Mouse (Mus musculus): ENCODE measurements around the gene Nup210. TPM values are rescaled to one million over a fixed set of nuclear protein-coding genes. Genes with fewer than 3 reads are reported as not detected.

Gene Nup210
- total and polyA plus RNA-seq, 2 experiments from 2014 or later, result 12.5 to 52.6 TPM

DNA sequence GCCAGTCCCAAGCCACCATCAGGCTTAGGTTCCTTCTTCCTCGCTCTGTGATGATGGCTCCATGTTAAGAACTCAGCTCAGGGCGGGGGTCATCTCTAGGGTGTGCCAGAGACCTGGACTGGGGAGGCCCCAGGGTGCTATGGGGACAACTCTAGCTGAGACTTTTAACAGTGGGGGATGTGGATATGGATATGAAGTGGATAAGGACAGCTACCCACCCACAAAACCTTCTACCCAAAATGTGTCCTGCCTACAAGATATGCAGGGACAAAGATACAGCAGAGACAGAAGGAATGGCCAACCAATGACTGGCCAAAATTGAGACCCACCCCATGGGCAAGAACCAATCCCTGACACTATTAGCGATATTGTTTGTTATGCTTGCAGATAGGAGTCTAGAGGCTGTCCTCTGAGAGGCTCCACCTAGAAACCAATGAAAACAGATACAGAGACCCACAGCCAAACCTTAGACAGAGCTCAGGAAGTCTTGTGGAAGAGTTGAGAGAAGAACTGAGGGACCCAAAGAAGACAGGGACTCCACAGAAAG, 108.3 kb downstream of the Nup210 start:
- Histone ChIP-seq H3K4me2 (ENCODE audit: low read depth) (no peak overlapping the region), H3K9me3 (ENCODE audit: low read length) (no peaks in the 10 kb centered on the region), H3K4me3 (ENCODE audit: low read depth, low read length) (no peak overlapping the region), H3K36me3 (ENCODE audit: insufficient read depth) (peaks cover 4% of the 10 kb centered on the region), H3K27me3 (ENCODE audit: insufficient read depth, low read length) (no peaks in the 10 kb centered on the region), H3K4me1 (ENCODE audit: insufficient read depth) (no peaks in the 10 kb centered on the region), H3K27ac (ENCODE audit: low read depth, low read length) (no peak overlapping the region), H3K9ac (no peak overlapping the region)
- ATAC-seq (no peak), DNase-seq (no peak)
- 92% methylated on average over 3 of the region's 3 CpGs for WGBS
- no peak for TF ChIP-seq CTCF (IDR thresholded peaks at IDR 0.05; ENCODE audit: low read depth)

DNA sequence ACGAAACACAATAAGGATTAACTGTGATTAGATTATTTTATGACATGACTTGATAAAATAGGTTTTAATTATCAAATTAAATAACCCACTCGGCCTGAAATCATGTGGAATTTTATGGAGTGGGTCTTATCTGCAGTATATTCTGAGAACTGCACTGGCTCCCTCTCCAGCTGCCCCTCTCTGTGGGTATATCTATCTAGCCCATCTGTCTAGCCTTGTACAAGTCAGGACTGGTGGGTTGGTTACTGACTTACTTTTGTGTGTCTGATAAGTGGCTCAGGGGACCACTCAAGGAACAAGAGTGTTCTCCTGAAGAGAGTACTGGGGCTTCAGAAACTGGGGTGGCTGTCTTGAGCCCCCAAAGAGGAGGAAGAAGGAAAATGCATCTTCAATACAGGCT, 109.4 kb downstream of the Nup210 start:
- 71% methylated on average over 2 of the region's 2 CpGs for WGBS

DNA sequence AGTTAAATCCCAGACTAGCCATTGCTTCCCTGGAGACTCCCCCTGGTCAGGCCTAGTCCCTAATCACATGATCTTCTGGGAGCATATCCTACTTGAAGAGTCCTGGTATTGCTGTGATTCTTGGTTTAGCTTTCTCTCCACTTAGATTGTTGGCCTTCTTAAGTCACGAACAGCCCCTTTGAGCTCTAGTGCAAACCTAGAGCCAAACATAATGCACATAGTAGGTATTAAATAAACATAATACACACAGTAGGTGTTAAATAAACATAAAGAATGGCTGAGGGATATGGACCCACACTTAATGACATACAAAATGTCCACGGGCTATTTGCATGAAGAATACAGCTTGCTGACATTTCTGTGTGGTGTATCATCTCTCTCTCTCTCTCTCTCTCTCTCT, 112.5 kb downstream of the Nup210 start:
- no peaks in the 10 kb centered on the region for H3K36me3 ChIP-seq (ENCODE audit: insufficient read depth)
- H3K9me3 ChIP-seq (ENCODE audit: low read length), result no peaks in the 10 kb centered on the region
- WGBS, result 91% methylated on average over 2 of the region's 2 CpGs

More for the DNA sequence above, 109.4 kb downstream of the Nup210 start:
- Histone ChIP-seq H3K4me1 (ENCODE audit: insufficient read depth) (no peaks in the 10 kb centered on the region), H3K4me2 (ENCODE audit: low read depth) (no peak overlapping the region), H3K27ac (ENCODE audit: low read depth, low read length) (no peak overlapping the region), H3K9me3 (ENCODE audit: low read length) (no peaks in the 10 kb centered on the region), H3K27me3 (ENCODE audit: insufficient read depth, low read length) (no peaks in the 10 kb centered on the region), H3K9ac (no peak overlapping the region), H3K36me3 (ENCODE audit: insufficient read depth) (no peaks in the 10 kb centered on the region; the same call in 1 of the 2 replicates), H3K4me3 (ENCODE audit: low read depth, low read length) (no peak overlapping the region)
- DNase-seq (no peak), ATAC-seq (no peak)
- TF ChIP-seq CTCF (IDR thresholded peaks at IDR 0.05; ENCODE audit: low read depth), result no peak

DNA sequence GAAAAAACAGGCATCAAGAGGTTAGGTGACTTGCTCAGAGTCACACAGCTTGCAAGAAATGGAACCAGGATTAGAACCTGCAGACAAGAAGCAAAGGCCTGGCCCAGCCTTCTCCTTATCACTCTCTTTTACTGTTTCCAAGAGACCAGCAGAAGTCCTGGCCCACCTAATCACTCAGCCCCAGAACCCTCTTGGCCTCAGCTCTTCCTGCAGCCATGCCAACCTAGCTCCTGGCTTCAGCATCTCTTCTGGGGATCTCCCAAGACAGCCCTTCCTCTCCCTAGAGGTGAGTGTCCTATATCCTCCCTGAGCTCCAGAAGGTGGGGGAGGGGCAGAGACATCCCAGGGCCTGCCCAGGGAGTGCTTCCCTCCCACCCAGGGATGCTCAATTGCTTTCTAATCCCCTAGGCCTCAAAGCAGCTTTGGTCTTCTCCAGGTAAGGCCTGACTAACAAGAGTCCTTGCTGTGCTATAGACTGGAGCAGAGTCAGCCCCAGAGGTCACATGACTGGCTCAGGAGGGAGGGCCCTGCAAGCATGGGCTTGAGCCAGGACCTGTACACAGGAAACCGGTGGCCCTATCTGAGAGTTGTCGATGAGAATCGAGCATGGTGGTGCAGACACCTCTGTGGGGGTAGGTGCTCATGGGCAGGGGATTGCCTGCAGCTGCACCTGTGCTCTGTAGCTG, 113.2 kb downstream of the Nup210 start:
- Histone ChIP-seq H3K9me3 (ENCODE audit: low read length) (no peaks in the 10 kb centered on the region), H3K4me1 (ENCODE audit: insufficient read depth) (no peaks in the 10 kb centered on the region), H3K4me3 (ENCODE audit: low read depth, low read length) (no peak overlapping the region), H3K9ac (no peak overlapping the region), H3K27ac (ENCODE audit: low read depth, low read length) (no peak overlapping the region), H3K36me3 (ENCODE audit: insufficient read depth) (no peaks in the 10 kb centered on the region), H3K27me3 (ENCODE audit: insufficient read depth, low read length) (no peaks in the 10 kb centered on the region), H3K4me2 (ENCODE audit: low read depth) (no peak overlapping the region)
- ATAC-seq (no peak), DNase-seq (no peak)
- TF ChIP-seq CTCF (IDR thresholded peaks at IDR 0.05; ENCODE audit: low read depth), result no peak
- 23% methylated on average over 3 of the region's 3 CpGs for WGBS

More for the DNA sequence above, 112.5 kb downstream of the Nup210 start:
- H3K9ac ChIP-seq, result no peak overlapping the region
- H3K4me3 ChIP-seq (ENCODE audit: low read depth, low read length), result no peak overlapping the region
- ATAC-seq (no peak), DNase-seq (no peak)
- H3K4me2 ChIP-seq (ENCODE audit: low read depth), result no peak overlapping the region
- TF ChIP-seq CTCF (IDR thresholded peaks at IDR 0.05; ENCODE audit: low read depth), result no peak
- no peak overlapping the region for H3K27ac ChIP-seq (ENCODE audit: low read depth, low read length)
- no peaks in the 10 kb centered on the region for H3K4me1 ChIP-seq (ENCODE audit: insufficient read depth)
- no peaks in the 10 kb centered on the region for H3K27me3 ChIP-seq (ENCODE audit: insufficient read depth, low read length)

DNA sequence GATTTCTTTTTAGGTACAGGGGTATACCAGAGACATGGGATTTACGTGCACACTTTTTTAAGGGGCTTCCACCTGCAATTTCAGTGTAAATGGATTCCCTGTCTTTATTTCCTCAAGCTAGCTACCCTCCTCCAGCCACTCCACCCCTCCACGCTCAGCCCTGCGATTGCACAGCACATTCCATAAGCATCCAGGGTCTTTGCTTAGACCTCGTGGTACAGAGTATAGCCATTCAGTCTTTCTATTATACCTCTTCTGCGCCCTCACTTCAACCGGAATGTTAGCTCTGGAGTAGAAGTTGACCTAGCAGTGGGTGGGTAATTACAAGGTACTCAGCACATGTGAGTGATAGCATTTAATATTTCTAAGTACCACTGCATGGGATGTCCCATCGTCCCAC, 115.1 kb downstream of the Nup210 start:
- ATAC-seq (no peak), DNase-seq (no peak)

DNA sequence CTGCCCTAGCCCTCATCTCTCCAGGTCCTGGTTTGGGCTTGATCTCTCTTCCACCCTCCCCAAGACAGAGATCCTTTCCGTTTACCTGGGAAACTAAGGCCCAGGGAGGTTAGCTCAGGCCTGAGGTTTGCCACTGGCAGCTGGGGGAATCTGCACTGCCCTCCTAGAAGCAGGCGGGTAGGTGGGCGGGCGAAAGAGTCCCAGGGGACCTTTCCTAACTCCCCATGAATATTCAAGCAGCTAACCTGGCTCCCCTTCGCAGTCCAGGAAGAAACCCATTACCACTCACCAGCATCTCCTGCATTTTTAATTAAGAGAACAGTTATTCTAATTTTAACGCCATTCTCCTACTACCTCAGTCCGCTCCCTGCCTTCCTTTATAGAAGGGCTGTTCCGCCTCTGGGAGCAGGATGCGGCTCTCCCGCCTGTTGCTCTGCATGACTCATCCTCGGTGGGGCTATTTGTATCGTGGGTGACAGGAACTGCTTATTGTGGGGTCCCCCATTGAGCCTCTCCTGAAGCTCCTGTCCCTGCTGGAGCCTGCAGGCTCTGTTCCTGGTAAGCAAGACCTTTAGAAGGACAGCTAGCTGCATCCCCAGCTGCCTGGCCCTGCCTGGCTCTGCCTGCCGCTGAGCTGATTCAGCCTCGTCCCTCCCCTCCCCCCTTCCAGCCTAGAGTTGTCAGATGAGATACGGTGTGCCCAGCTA, 115.7 kb downstream of the Nup210 start:
- no peak for TF ChIP-seq CTCF (IDR thresholded peaks at IDR 0.05; ENCODE audit: low read depth)
- Histone ChIP-seq H3K36me3 (ENCODE audit: insufficient read depth) (no peaks in the 10 kb centered on the region), H3K9me3 (ENCODE audit: low read length) (no peaks in the 10 kb centered on the region), H3K4me3 (ENCODE audit: low read depth, low read length) (no peak overlapping the region), H3K4me1 (ENCODE audit: insufficient read depth) (no peaks in the 10 kb centered on the region), H3K4me2 (ENCODE audit: low read depth) (0 out of 2 replicates have a peak overlapping the region, but pooled peaks have one; percentile 15), H3K27me3 (ENCODE audit: insufficient read depth, low read length) (no peaks in the 10 kb centered on the region), H3K27ac (ENCODE audit: low read depth, low read length) (no peak overlapping the region), H3K9ac (no peak overlapping the region; the same call in 1 of the 2 replicates)
- DNase-seq (peak; percentile 30), ATAC-seq (peak; percentile 48)
- whole genome bisulfite sequencing, result 17% methylated on average over 15 of the region's 15 CpGs

More for the DNA sequence above, 115.1 kb downstream of the Nup210 start:
- 42% methylated on average over 7 of the region's 7 CpGs for WGBS
- Histone ChIP-seq H3K27ac (ENCODE audit: low read depth, low read length) (no peak overlapping the region), H3K27me3 (ENCODE audit: insufficient read depth, low read length) (no peaks in the 10 kb centered on the region), H3K36me3 (ENCODE audit: insufficient read depth) (no peaks in the 10 kb centered on the region), H3K4me3 (ENCODE audit: low read depth, low read length) (no peak overlapping the region), H3K9ac (no peak overlapping the region), H3K4me2 (ENCODE audit: low read depth) (no peak overlapping the region), H3K9me3 (ENCODE audit: low read length) (no peaks in the 10 kb centered on the region), H3K4me1 (ENCODE audit: insufficient read depth) (no peaks in the 10 kb centered on the region)
- no peak for TF ChIP-seq CTCF (IDR thresholded peaks at IDR 0.05; ENCODE audit: low read depth)

DNA sequence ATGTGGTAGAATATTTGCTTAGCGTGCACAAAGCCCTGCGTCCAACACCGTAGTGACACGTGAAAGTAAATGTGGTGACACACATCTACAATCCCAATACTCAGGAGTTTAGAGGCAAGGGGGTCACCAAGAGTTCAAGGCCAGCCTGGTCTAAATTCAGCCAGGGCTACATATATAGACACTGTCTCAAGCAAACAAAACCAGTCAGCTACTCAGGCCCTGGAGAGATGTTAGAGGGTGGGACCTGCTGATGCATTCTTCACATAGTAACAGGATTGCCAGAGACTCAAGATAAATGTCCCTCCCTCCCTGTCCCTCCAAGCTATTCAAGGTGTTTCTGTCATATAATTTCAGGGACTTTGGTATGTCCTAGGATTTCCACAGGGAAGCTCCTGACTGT, 117.5 kb downstream of the Nup210 start:
- WGBS, result 95% methylated on average over 4 of the region's 4 CpGs
- TF ChIP-seq CTCF (IDR thresholded peaks at IDR 0.05; ENCODE audit: low read depth), result no peak

More for the DNA sequence above, 117.5 kb downstream of the Nup210 start:
- Histone ChIP-seq H3K4me2 (ENCODE audit: low read depth) (no peak overlapping the region), H3K4me1 (ENCODE audit: insufficient read depth) (no peaks in the 10 kb centered on the region), H3K36me3 (ENCODE audit: insufficient read depth) (no peaks in the 10 kb centered on the region), H3K4me3 (ENCODE audit: low read depth, low read length) (no peak overlapping the region), H3K27ac (ENCODE audit: low read depth, low read length) (no peak overlapping the region), H3K9ac (no peak overlapping the region), H3K9me3 (ENCODE audit: low read length) (no peaks in the 10 kb centered on the region), H3K27me3 (ENCODE audit: insufficient read depth, low read length) (no peaks in the 10 kb centered on the region)
- DNase-seq, result no peak
- ATAC-seq, result no peak

Measured in forebrain, postnatal 0 days (tissue).